Mouse (Mus musculus) heart, embryonic 15.5 days (tissue): ENCODE measurements around the gene Dcakd. TPM values are rescaled to one million over a fixed set of nuclear protein-coding genes. Genes with fewer than 3 reads are reported as not detected.

Source experiments
- ATAC-seq: fragments of 200-750 bp; cut with Nextera tagmentation; replicated peaks from 2 replicates; pipeline ENCODE4 v1.8.0; 2017; ENCODE audit warnings: low read depth, moderate TSS enrichment; ENCODE audit not compliant: insufficient number of reproducible peaks, insufficient read depth, low FRiP score
- H3K27ac ChIP-seq: fragments of 300-500 bp; sonication (generic); 2 replicates; pipeline ENCODE4 v1.5.1; 2015; ENCODE audit warnings: mild to moderate bottlenecking, inconsistent platforms
- H3K27me3 ChIP-seq: fragments of 300-500 bp; sonication (generic); 2 replicates; pipeline ENCODE4 v1.6.1; 2015; ENCODE audit warnings: inconsistent platforms
- H3K36me3 ChIP-seq: fragments of 300-500 bp; sonication (generic); 2 replicates; pipeline ENCODE4 v1.6.1; 2015; ENCODE audit warnings: mild to moderate bottlenecking, inconsistent platforms
- H3K4me1 ChIP-seq: fragments of 300-500 bp; sonication (generic); replicated peaks from 2 replicates; pipeline ENCODE4 v1.6.1; 2015; ENCODE audit warnings: inconsistent platforms
- H3K4me2 ChIP-seq: fragments of 300-500 bp; sonication (generic); 2 replicates; pipeline ENCODE4 v1.6.1; 2015; ENCODE audit warnings: inconsistent platforms, mild to moderate bottlenecking, moderate library complexity
- H3K4me3 ChIP-seq: fragments of 300-500 bp; sonication (generic); 2 replicates; pipeline ENCODE4 v1.5.1; 2015; ENCODE audit warnings: mild to moderate bottlenecking, inconsistent platforms
- H3K9ac ChIP-seq: fragments of 300-500 bp; sonication (generic); 2 replicates; pipeline ENCODE4 v1.6.1; 2015; ENCODE audit warnings: mild to moderate bottlenecking, inconsistent platforms
- H3K9me3 ChIP-seq: fragments of 300-500 bp; sonication (generic); replicated peaks from 2 replicates; pipeline ENCODE4 v1.6.1; 2016; ENCODE audit warnings: inconsistent platforms
- WGBS: fragments of 180-500 bp; shearing (Covaris S2); methylation state at CpG from one replicate; pipeline ENCODE4 v1.1.7; 2015; ENCODE audit warnings: mixed read lengths; 5-methylcytosine and 5-hydroxymethylcytosine counted together
- polyA plus RNA-seq: library from polyadenylated mRNA; unstranded; fragments of >200 nt; fragmentation: Nextera tagmentation; extraction: Ambion mirVana; gene quantifications from 2 replicates; pipeline ENCODE4 v1.2.1, GENCODE M21; 2015

Dcakd gene
- polyA plus RNA-seq, 1 experiment from 2014 or later, result 64.8 TPM

DNA sequence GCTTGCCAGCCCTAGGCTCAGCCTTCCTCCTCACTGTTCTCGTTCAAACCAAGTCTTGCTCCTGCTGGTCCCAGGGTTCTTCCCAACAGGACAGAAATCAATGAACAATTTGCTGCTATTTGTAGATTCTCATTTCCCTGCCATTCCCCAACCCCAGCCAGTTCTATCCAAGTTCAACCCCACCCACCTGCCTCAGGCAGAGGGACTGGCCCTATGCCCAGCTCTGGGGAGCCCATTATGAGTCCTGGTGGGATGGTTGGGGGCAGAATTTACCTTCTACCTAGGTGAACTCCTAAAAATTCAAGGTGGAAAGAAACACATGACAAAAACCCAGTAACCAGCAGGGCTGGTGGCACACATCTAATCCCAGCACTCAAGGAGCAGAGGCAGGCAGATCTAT lies 55.8 kb downstream of the Dcakd start:
- H3K36me3 ChIP-seq, result no peaks in the 10 kb centered on the region
- WGBS, result 75% methylated on average over 1 of the region's 1 CpGs
- no peak overlapping the region for H3K4me2 ChIP-seq
- no peak overlapping the region for H3K27ac ChIP-seq
- peaks cover 41% of the 10 kb centered on the region for H3K27me3 ChIP-seq
- no peak for ATAC-seq
- H3K9me3 ChIP-seq, result no peaks in the 10 kb centered on the region
- H3K4me1 ChIP-seq, result no peaks in the 10 kb centered on the region
- H3K4me3 ChIP-seq, result no peak overlapping the region
- no peak overlapping the region for H3K9ac ChIP-seq

DNA sequence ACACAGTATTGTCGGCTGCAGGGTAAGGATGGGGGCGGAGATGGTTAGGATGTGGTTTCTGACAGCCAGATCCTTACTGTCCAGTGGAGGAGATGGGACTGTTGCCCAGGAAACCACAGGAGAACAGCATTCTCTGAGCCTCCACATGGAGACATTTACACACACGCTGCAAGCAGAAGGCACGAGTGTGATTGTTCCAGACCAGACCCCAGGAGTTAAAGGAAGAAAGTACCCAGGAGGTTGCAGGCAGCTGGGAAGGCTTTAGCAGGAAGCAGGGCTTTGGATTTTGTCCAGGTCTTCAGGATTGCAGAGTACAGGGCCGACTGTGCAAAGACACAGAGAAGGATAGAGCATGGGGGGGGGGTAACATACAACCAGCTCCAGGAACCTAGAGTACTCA lies 56.5 kb downstream of the Dcakd start:
- Histone ChIP-seq H3K4me3 (no peak overlapping the region), H3K9me3 (no peaks in the 10 kb centered on the region), H3K4me2 (no peak overlapping the region), H3K27me3 (peaks cover 46% of the 10 kb centered on the region), H3K36me3 (no peaks in the 10 kb centered on the region), H3K4me1 (no peaks in the 10 kb centered on the region), H3K27ac (no peak overlapping the region), H3K9ac (no peak overlapping the region)
- ATAC-seq, result no peak
- 35% methylated on average over 5 of the region's 5 CpGs for WGBS

DNA sequence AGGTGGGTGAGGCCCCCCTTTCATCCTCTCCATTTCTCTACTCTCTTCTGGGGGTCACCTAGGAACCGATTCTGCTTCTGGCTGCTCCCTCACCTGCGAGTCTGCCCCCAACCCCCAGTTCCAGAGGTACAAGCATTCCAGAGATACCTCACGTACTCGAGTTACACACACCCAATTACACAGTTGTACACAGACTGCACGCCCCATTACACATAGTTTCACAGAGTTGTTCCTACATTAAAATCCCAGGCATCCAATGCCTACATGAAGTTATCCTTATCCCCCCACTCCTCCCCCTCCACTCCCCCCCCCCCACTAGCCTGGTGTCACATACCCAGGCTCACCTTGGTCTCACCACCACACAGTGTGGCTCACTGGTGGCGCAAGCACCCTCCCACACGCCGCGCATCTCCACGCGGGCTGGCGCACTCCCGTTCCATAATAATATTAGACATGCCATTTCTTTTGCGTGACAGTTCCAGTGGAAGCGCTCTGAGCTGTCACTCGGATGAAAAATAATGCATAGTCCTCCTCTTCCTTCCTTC lies 63.5 kb downstream of the Dcakd start:
- 65% methylated on average over 16 of the region's 16 CpGs for WGBS
- H3K27me3 ChIP-seq, result peaks cover 56% of the 10 kb centered on the region

DNA sequence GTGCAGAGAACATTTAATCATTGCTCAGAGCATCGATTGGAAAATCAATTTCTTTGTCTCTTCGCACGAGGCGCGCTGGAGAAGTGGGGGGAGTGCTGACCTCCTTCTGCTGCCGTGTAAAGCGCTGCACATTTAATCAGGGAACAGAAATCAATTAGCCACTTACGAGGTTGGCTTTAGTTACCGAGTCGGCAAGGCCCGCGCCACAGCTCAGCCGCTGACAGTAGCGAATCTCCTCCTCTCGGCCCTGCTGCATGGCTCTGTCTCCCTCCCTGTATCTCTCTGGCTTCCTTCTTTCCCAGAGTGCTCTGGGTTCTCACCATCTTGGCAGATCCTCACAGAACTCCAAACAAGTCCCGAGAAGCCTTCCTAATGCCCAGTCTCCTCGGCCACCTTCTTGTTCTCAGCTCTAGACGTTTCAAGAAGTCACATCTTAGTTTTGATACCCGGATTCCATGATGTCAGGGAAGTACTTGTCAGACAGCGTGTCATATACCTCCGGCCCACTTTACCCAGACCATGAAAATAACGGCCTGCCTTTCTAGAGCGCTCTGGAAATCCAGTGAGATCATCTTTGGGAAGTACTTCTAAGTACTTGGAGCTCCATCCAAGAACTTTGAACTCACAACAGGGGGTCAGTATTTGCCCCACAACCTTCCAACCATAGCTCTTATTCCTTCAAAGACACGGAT lies 64.1 kb downstream of the Dcakd start:
- Histone ChIP-seq H3K36me3 (no peaks in the 10 kb centered on the region), H3K4me2 (peak overlapping the region; percentile 39), H3K27ac (no peak overlapping the region), H3K4me3 (peak overlapping the region; percentile 18), H3K9me3 (no peaks in the 10 kb centered on the region), H3K9ac (no peak overlapping the region), H3K4me1 (peaks cover 16% of the 10 kb centered on the region), H3K27me3 (peaks cover 56% of the 10 kb centered on the region)
- no peak for ATAC-seq
- WGBS, result 26% methylated on average over 24 of the region's 24 CpGs

More for the DNA sequence above, 63.5 kb downstream of the Dcakd start:
- peaks cover 16% of the 10 kb centered on the region for H3K4me1 ChIP-seq
- H3K4me2 ChIP-seq, result no peak overlapping the region
- no peaks in the 10 kb centered on the region for H3K9me3 ChIP-seq
- no peaks in the 10 kb centered on the region for H3K36me3 ChIP-seq
- ATAC-seq, result no peak
- no peak overlapping the region for H3K27ac ChIP-seq
- no peak overlapping the region for H3K9ac ChIP-seq
- no peak overlapping the region for H3K4me3 ChIP-seq

DNA sequence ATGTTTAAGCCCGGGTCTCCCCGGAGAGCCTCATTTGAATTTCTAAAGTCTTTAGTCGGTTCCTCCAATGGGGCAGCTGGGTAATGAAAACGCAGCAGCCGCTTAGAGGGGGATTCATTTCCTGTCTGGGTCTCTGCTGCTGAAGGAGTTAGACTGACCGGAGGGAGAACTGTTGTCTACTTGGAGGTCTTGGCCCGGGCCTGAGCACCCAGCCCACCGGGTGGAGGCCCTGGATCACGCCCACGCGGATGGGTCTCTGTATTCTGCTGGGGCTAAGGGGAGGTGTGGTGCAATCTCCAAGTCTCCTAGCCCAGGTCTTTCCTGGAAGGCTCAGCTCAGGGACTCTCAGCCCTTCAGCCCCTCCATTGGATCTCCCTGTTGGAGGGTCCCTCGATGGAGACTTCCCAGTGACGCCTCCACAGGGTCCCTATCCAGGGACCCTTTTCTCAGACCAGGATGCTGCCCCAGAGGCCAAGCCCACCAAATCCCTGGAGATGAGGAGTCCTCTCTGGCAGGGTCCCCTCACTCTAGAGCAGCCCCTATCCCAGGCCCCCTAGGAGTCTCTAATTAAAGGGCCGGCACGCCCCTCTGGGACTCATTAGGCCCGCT lies 64.8 kb downstream of the Dcakd start:
- Histone ChIP-seq H3K27ac (no peak overlapping the region), H3K27me3 (peaks cover 54% of the 10 kb centered on the region)

DNA sequence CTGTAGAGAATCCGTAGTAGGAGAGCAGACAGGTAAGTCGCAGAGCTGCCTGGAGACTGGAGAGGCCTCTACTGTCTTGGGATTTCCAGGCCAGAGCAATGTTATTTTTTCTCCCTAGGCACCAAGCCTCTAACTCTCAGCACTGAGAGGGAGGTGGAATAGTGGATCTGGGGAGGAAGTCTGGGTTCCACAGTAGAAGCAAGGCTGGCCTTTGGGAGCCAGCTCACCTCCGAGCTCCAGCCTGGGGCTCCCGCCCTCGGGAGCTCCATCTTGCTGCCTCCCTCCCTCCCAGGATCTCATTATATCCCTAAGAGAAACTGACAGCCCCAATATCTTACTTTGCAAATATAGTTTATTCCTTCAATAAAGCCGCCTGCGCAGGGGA lies 65.3 kb downstream of the Dcakd start:
- H3K4me2 ChIP-seq, result no peak overlapping the region
- H3K9me3 ChIP-seq, result no peaks in the 10 kb centered on the region
- no peak overlapping the region for H3K9ac ChIP-seq
- ATAC-seq, result no peak
- no peak overlapping the region for H3K4me3 ChIP-seq
- no peak overlapping the region for H3K27ac ChIP-seq
- WGBS, result 45% methylated on average over 7 of the region's 7 CpGs
- peaks cover 55% of the 10 kb centered on the region for H3K27me3 ChIP-seq
- H3K36me3 ChIP-seq, result no peaks in the 10 kb centered on the region
- peaks cover 18% of the 10 kb centered on the region for H3K4me1 ChIP-seq

More for the DNA sequence above, 64.8 kb downstream of the Dcakd start:
- WGBS, result 13% methylated on average over 16 of the region's 16 CpGs
- Histone ChIP-seq H3K9me3 (no peaks in the 10 kb centered on the region), H3K4me2 (peak overlapping the region; percentile 39), H3K9ac (no peak overlapping the region), H3K4me1 (peaks cover 16% of the 10 kb centered on the region), H3K36me3 (no peaks in the 10 kb centered on the region), H3K4me3 (peak overlapping the region; percentile 18; the same call in 1 of the 2 replicates)
- ATAC-seq, result no peak

DNA sequence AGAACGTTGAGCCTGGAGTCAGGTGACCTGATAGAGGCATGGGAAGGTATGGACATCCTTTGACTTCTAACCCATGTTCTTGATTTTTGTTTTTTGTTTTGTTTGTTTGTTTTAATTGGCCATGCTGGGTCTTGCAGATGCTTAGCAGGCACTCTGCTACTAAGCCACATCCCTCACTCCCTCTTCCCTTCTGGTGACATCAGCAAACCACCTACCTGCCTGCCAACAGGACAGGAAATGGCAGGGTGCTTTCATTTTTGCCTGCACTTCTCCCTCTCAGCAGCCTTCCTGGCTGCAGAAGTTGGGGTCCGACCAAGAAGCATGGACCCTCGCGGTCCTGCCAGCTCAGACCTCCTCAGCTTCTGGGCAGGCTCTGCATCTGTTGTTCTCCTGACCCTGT lies 67.1 kb downstream of the Dcakd start:
- Histone ChIP-seq H3K4me2 (no peak overlapping the region), H3K9me3 (no peaks in the 10 kb centered on the region), H3K9ac (no peak overlapping the region), H3K27me3 (peaks cover 44% of the 10 kb centered on the region), H3K4me3 (no peak overlapping the region), H3K36me3 (no peaks in the 10 kb centered on the region), H3K27ac (no peak overlapping the region), H3K4me1 (peaks cover 34% of the 10 kb centered on the region)
- 84% methylated on average over 4 of the region's 4 CpGs for WGBS
- ATAC-seq, result no peak

DNA sequence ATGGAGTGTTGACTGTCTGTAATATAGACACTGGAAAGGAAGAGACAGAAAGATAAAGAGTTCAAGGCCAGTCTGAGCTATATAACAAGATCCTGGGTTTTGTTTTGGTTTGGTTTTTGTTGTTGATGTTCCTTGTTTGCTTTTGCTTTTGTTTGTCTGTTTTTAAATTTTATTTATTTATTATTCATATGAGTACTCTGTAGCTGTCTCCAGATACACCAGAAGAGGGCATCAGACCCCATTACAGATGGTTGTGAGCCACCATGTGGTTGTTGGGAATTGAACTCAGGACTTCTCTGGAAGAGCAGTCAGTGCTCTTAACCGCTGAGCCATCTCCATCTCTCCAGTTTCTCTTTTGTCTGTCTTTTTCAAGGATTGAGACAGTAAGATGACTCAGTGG lies 69.3 kb downstream of the Dcakd start:
- peaks cover 30% of the 10 kb centered on the region for H3K27me3 ChIP-seq
- H3K4me2 ChIP-seq, result no peak overlapping the region
- peaks cover 33% of the 10 kb centered on the region for H3K4me1 ChIP-seq
- no peaks in the 10 kb centered on the region for H3K36me3 ChIP-seq
- H3K4me3 ChIP-seq, result no peak overlapping the region
- no peak overlapping the region for H3K9ac ChIP-seq
- H3K9me3 ChIP-seq, result no peaks in the 10 kb centered on the region
- 84% methylated on average over 1 of the region's 1 CpGs for WGBS
- H3K27ac ChIP-seq, result no peak overlapping the region
- ATAC-seq, result no peak

DNA sequence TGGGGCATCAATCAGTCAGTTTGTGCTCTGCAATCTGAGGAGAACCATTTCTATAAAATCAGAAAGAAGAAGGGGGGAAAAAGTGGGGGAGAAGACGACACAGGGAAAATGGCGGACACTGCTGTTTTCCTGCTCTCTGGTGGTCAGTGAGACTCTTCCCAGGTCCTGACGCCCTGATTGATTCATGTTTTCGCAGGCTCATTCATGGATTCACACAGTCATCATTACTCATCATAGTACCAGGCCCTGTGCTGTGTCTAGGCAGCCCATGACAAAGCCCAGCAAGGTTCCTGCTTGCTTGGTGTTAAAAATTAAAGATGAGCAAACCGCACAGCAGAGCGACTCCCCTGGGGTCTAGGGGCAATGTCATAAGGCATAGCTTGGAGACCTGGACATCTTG lies 69.7 kb downstream of the Dcakd start:
- H3K9ac ChIP-seq, result no peak overlapping the region
- peaks cover 28% of the 10 kb centered on the region for H3K27me3 ChIP-seq
- ATAC-seq, result no peak
- peaks cover 28% of the 10 kb centered on the region for H3K4me1 ChIP-seq
- no peak overlapping the region for H3K27ac ChIP-seq
- 84% methylated on average over 6 of the region's 6 CpGs for WGBS
- no peaks in the 10 kb centered on the region for H3K9me3 ChIP-seq
- no peak overlapping the region for H3K4me2 ChIP-seq
- H3K4me3 ChIP-seq, result no peak overlapping the region
- no peaks in the 10 kb centered on the region for H3K36me3 ChIP-seq

DNA sequence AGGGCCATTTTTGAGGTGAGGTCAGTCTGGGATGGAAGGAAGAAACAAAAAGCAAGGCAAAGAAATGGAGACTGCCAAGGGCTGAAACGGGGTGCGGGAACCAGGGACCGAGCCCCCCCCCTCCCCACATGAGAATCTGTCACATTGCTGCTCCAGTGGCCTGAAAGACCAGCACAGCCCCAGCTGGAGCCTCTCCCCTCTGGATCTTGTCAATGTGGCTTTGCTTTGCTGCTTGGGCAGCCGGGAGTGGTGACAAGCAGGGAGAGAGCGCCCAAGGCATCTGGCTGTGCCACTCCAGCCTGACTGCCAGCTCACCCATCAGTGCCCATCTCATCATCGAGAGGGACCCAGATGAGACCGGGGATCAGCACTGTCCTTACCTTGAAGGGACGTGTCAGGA lies 70.4 kb downstream of the Dcakd start:
- WGBS, result 63% methylated on average over 8 of the region's 8 CpGs

DNA sequence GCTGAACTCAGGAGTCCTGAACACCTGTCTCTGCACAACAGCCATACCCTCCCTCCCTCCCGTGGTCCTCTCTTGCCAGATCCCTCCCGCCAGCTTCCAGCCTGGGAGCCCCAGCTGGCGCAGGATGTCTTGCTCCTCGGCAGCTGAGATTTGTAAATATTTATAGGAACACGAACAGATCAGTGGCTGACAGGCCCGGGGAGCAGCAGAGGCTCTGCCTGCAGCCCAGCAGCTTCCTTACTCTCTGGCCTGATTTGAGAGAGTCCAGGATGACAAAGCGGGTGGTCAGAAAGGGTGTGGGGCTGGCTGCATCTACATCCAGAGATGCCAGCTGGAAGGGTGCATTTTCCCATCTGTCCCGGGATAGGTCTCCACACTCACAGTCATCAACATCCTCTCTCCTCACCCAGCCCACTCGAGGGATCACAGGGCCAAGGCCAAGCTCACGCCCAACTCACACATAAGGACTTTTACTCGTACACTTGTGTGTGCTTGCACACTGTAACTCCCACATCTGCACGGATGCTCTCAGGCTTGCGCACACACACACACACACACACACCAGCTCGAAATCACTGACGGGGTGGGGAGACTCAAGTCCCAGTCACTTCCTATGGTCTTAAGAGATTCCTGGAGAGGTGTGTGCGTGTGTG lies 71.0 kb downstream of the Dcakd start:
- Histone ChIP-seq H3K36me3 (no peaks in the 10 kb centered on the region), H3K4me1 (peaks cover 23% of the 10 kb centered on the region), H3K4me3 (no peak overlapping the region), H3K27me3 (peaks cover 31% of the 10 kb centered on the region), H3K9ac (no peak overlapping the region), H3K9me3 (no peaks in the 10 kb centered on the region), H3K27ac (no peak overlapping the region), H3K4me2 (no peak overlapping the region)
- WGBS, result 42% methylated on average over 16 of the region's 16 CpGs
- ATAC-seq, result no peak; the same call in 1 of the 2 replicates

More for the DNA sequence above, 70.4 kb downstream of the Dcakd start:
- no peaks in the 10 kb centered on the region for H3K36me3 ChIP-seq
- H3K4me3 ChIP-seq, result no peak overlapping the region
- H3K27me3 ChIP-seq, result peaks cover 33% of the 10 kb centered on the region
- H3K9ac ChIP-seq, result no peak overlapping the region
- H3K4me1 ChIP-seq, result peaks cover 23% of the 10 kb centered on the region
- no peaks in the 10 kb centered on the region for H3K9me3 ChIP-seq
- H3K27ac ChIP-seq, result no peak overlapping the region
- H3K4me2 ChIP-seq, result no peak overlapping the region
- no peak for ATAC-seq
